Mouse (Mus musculus) megakaryocyte, embryonic 14.5 days (primary cell): ENCODE measurements at regions not wholly inside any gene's neighbourhood (a gene's known extent, or its start where the extent isn't known, plus 50 kb on each side); places are given as distances from the start of the nearest gene placed in this dataset.

ENCODE experiments used
- FLI1 ChIP-seq: IDR thresholded peaks from 2 replicates; pipeline ENCODE4 v1.6.1; 2012; ENCODE audit warnings: low read length, inconsistent platforms, mixed read lengths
- GATA1 ChIP-seq: IDR thresholded peaks from 3 replicates; pipeline ENCODE4 v1.6.1; 2012; ENCODE audit warnings: mixed read lengths, low read length, inconsistent platforms, borderline replicate concordance

DNA sequence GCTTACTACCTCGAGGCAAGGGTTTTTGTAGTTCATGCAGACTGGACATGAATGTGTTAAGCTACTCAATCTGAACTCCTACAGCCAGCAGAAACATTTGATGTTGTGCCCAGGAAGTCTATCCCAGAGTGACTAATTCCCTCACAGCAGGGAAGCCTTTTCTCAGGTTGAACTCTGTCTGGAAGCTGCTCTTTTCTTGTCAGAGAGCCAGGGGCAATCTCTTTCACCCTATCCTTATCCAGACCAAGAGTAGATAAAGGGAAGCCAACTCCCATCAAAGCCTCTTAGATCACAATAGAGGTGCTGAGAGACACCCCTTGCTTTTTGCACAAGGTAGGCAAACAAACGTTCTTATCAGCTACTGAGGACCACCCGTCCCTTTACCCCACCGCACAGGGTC is 122.8 kb upstream of the Fggy start:
- no peak for TF ChIP-seq GATA1
- TF ChIP-seq FLI1 = no peak
